Mouse (Mus musculus) right cerebral cortex, postnatal 4 days (tissue): ENCODE data around the gene Rbpjl.

ENCODE experiments used
- DNase-seq: peaks from one replicate; pipeline ENCODE4 v3.0.0-alpha.2; 2022

The Rbpjl gene

DNA sequence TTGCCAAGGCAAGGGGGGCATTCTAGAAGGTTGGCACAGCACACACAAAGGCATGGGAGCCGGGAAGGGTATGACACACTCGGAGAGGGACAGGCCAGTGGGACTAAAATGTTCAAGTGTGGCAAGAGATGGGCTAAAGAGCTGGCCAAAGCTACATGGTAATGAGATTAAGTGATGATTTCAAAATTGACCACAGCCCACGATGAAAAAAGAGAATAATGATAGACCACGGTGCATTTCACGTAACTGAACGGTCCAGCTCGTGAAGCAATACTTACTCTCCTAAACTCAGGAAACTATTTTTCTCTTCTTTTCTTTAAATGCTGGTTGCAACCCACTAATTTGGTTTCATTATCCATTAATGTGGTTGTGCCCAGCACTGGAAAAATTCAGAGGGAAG, 6.9 kb upstream of the Rbpjl start:
- no peak for DNase-seq

DNA sequence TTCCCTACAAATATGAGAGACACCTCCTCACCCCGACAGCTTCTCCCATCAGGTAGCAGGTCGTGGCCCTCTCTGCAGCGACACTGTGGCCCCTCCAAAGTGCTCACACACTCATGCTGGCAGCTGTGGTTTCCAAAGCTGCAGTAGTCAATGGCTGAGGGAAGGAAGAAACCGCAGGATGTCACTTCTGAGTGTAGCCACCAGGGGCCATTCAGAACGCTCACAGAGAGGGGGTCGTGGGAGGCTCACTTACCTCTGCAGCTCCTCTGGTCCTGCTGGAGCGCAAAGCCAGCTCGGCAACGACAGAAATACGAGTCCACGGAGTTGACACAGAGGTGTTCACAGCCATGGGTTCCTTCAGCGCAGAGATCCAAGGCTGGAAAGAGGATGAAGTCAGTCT, 6.0 kb upstream of the Rbpjl start:
- DNase-seq: no peak

DNA sequence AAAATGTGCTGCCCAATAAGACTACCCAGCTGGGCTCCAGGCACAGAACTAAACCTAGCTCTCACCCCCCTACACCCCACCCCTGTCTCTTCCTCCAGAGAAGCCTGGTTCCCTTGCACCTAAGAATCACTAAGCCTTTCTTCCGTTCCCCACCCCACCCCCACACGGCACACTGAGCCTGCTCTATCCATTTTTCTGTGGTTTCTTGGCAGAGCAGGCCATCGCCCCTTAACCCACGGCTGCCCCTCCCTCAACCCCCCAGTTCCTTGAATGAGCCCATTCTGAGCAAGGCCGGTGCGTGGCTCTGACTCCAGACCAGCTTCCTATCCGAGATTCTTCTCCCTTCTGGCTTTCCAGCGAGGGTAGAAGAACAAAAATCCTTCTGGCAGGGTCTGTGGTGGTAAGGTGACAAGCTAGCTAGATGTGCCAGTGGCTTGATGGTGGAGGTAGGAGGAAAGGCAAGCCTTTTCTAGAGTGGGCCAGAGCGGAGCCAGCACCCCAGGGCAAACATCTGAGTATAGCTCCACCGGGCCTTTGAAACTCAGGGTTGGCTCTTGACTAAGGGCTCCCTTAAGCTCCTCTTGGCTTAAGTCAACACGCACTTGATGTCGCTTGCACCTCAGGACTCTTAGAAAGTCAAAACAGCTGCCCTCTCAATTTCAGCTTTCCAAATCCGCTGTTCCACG, 598 bp downstream of the Rbpjl start:
- DNase-seq: peak; percentile 49

DNA sequence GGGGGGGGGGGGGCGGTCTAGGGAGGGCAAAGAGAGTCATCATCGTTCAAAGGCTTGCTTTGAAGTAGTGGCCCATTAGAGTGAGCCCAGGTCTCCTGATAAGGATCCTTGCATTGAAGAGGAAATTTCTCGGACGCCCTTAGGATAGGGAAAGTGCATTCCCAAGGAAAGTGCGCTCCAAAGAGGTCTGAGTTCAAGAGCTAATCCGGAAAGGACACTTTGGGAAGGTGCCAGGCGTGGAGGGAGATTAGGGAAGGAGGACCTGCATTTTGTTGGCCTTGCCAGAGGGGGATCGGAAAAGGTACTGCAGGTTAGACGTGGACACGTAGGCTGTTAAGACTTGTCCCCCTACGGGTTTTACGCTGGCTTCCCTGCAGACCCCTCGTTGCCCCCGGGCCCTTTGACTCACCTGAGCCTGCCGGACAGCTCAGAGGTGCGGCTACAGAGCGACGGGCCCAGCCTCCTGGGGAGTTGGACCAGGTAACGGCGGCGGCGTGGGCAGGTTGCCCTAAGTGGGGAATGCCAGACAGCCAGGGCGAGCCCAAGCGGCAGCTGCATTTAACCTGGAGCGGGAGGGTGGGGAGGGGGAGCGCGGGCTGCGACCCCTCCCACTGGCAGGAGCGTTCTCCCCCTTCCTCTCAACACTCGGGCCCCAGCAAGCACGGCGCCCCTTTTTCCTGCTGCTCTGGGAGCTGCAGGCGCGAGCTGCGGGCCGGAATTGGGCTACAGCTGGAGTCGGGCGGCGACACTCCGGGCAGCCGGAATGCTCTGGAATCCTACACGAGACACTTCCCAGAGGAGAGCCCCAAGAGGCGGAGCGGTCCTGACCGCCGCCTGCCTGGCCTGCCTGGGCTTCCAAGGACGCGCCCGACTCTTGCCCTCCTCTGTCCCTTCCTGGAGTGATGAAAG, 1.4 kb downstream of the Rbpjl start:
- DNase-seq: no peak

DNA sequence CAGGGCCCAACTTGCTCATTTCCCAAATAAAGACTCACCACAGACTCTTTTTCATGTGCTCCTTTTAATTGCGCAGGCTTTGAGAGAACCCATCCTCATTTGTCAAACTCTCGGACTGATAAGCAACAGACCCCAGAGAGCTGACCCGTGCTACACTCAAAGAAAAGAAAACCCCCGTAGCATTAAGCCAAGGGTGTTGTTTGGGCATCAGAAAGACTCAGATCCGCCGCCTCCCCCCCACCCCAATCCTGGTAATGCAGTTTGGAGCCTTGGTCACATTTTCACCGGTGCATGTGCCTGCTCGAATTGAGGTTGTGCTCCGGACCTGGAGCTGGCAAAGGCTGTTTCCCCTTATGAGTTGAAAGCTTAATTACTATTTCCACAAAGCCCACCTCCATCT, 2.1 kb downstream of the Rbpjl start, which contains the start of gene Matn4:
Gene Matn4 (minus strand): TSS at position 101 of the 400 bp plus-strand sequence.
- no peak for DNase-seq

DNA sequence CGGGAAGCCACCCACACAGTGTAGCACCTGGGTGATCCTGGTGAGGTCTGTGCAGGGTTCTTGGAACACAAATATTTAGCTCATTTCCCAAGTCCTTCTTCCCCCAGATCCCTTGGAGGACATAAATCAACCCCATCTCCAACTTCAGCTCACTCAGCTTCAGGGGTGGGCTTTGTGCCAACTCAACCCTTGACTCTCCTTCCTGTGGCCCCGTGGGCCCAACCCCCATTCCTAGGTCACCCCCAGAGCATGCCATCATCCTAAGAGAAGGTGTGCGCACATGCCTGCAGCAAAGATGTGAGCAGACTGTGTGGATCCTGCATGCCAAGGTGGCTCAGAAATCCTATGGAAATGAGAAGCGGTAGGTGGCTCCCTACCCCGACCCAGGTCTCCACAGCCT, 2.6 kb downstream of the Rbpjl start:
- no peak for DNase-seq

DNA sequence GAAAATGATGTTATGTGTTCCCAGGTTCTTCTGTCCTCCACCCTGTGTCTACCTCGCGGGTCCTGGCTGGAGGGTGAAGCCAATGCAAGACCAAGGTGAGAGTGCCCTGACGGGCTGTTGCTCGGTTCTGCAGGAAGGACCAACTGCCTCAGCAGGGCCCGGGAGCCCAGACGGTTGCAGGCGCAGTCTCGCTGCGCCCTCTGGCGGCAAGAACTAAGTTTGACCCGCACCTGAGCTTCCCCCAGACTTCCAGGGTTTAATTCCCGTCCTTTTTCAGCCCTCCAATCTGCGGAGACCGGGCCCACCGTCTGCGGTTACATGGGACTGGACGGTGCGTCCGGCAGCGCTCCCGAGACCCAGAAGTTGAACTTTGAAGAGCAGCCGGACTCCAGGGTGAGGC, 4.8 kb downstream of the Rbpjl start:
- DNase-seq: peak; percentile 79

DNA sequence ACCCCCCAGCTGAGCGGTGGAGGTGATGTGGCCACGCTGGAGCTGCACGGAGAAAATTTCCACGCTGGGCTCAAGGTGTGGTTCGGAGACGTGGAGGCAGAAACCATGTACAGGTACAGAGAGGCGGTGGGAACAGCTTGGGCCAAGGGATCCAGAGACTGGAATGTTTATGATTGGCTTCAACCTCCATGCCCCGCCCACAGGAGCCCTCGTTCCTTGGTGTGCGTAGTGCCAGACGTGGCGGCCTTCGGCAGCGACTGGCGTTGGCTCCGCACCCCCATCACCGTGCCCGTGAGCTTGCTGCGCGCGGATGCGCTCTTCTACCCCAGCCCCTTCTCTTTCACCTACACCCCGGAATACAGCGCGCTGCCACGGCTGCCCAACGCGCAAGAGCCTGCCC, 11.2 kb downstream of the Rbpjl start:
- no peak for DNase-seq

DNA sequence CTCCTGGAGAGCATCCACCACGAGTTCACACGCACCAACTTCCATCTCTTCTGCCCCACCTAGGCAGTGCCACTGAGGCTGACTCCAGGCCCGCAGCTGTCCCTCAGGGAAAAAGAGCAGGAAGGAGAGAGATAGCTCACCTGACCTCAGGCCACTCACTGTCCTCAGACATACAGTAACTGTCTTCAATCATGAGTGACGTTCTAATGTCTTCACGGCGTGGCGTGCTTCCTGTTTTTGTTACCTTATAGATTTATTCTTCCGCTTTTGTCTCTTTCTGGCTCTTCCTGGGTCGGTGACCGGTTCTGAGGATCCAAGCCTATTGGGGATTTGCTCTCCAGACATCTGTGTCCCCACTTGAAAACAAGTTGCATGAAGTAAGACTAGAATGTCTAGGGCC, 11.6 kb downstream of the Rbpjl start:
- no peak for DNase-seq

DNA sequence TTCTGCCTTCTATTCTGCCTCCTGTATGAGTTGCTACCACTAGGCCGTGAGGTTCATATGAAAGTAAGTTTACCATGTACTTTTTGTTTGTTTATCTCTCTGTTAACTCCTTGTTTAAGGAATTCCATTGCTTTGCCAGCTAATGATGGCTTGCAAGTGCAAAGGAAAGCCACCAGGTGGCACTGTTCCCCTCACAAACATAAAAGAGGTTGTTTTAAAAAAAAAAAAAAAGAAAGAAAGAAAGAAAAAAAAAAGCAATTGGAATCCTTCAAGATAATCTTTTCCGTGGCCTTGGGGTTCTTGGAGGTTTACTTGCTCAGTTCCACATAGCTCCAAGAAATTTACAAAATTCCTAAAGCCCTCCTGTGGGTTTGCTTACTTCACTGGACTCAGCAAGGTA, 14.3 kb downstream of the Rbpjl start:
- DNase-seq: peak; percentile 61

DNA sequence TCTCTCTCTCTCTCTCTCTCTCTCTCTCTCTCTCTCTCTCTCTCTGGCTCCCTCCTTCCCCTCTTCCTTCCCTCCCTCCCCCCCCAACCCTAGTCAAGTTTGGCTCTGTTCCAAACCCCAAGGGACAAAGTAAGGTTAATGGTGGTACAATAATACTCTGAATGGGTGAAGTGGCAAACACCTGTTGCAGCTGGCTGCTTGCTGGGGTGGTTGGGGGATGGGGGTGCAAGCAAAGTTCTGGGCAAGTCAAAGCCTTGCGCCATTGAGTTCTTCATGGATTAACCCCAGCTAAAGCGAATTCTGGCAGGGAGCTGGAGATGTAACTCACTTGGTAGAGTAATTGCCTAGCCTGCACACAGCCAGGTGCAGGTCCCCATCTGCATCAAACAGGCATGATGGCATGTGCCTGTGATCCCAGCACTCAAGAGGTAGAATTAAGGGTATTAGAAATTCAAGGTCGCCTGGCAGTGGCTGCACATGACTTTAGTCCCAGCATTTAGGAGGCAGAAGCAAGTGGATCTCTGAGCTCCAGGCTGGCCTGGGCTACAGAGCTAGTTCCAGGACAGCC, 15.5 kb downstream of the Rbpjl start:
- no peak for DNase-seq

DNA sequence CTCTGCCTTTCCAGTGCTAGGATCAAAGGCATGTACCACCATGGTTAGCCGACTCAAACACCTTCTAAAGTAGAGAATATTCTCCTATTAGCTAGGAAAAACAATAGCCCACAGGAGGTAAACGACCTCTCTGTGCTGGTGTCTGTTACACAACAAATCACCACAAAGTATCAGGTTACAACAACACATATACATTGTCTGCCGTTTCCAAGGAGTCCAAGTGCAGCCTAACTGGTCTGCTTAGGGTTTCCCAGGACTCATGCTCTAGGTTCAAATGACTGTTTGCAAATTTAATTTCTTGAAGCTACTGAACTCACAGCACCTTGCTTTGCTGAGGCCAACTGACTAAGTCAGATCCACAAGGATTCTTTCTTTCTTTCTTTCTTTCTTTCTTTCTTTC, 16.5 kb downstream of the Rbpjl start:
- DNase-seq: no peak

DNA sequence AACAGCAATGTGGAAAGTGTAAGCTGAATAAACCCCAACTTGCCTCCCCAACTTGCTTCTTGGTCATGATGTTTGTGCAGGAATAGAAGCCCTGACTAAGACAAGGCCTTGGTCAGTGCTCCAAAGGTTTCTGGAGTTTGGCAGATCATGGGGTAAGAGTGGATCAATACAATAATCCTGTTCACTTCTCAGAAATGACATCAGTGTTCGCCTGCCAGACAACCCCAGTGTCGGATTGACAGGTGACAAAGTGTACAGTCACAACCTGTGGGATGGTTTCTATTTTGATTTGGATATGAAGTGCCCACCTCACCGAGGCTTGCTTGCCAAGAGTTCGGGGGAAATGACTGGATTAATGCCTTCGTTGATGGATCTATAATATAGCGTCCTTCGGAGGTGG, 18.4 kb downstream of the Rbpjl start:
- DNase-seq: no peak

DNA sequence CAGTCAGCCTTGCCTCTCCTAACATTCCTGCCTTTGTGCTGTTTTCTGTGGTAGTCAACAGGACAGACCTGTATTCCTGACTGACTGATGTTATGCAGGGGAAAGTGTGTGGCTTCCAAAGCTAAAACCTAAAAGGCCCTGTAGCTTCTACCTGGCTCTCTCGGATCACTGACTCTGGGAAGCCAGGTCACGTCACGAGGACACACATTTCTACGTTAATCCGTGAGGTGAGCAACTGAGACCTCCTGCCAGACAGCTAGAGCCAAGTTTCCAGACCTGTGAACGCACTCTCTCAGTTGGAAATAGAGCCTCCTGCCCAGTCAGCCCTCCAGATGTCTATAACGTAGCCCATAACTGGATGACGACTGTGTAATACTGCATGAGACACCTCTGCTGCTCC, 19.0 kb downstream of the Rbpjl start:
- DNase-seq: no peak

DNA sequence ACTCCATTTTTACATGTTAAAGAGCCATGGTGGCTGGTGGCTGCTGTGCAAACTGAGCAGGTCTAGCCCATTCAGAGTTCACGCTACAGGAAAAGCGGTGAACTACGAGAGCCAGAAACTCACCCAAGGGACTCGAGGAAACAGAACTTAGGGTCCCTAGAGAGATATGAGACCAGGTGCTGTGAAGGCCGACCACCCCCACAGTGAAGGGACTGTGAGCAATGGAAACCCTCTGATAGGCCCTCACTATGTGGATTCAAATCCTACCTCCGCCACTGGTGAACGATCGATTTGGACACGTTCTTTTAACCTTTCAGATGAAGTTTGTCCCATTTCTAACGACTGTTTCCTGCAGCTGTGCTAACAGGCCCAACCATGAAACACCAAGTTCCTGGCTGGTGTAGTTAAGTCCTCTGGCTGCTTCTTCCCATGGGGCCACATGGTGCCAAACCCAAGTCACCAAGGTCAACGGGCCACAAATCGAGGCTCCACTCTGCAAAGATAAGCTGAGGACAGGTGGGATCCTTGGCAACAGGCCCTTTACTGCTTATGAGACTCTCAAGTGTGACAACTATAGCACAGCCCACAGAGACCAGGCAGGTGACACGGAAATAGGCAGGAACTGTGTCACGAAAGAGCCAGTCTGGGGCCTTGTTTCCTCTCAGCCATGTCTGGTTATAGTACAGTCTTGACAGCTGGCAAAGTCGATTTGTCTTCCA, 19.9 kb downstream of the Rbpjl start:
- DNase-seq: no peak

DNA sequence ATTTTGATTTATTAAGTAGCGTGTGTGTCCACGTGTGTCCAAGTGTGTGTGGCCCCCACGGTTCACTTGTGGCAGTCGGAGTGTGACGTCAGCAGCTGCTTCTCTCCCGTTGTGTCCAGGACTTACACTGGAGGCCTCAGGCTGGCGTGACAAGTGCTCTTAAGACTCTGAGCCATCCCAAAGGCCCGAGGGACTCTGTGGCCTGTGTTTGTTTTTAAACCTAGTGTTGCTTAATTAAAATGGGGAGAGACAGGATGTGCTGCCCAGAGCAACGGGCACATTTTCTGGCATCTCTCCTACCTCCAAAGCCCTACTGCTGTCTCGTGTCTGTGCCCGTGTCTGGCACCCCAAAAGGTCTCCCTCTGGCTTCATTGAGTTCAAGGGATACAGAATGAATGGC, 20.5 kb downstream of the Rbpjl start:
- no peak for DNase-seq

DNA sequence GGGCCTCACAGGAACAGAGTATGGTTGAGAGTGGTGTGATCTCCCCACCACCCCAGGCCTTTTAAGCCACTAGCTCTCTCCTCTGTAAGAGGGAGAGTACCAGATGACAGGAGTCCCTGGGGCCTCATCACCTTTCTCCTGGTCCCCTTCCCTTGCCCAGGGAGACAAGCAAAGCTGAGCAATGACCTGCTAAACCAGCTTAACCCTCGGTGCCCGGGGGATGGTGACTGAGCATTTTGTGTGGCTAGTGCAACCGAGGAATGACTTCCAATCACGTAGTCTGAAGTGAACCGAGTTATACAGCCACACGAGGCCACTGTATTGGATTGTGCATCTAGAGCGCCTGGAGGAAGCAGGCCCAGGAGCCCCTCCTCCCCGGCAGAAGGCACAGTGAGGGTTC, 21.5 kb downstream of the Rbpjl start:
- DNase-seq: no peak

DNA sequence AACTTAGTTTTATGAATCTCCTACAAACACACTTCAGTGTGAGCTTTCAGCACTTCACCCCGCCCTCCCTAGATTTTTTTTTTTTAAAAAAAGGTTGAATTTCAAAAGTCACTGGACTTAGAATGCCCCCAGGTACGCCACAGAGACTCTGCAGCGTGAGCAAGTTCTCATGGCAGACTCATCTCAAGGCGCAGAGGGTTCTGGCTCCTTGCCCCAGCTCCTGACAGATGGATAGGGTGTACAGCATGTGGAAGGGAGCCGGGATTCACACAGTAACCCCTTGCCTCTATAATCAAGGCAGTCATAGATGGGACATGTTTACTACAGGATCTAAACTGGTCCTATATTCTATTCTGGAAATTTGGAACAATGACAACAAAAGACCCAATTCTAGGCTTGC, 22.5 kb downstream of the Rbpjl start:
- no peak for DNase-seq

DNA sequence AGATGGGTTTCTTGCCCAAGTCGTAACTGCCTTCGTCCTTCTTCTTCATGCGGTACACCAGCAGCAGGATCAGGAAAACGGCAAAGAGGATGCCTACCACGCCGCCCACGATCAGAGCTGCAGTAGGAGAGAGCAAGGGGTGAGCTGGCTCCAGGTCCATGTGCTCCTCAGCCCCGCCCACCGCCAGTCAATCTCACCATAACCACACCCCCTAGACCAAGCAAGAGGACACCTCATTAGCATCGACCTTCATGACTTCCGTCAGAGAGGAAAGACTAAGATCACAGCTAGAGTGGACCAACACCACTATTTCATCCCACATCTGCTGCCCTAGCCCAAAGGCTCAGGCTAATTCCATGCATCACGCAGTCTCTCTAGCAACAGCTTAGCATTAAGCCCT, 23.2 kb downstream of the Rbpjl start:
- DNase-seq: no peak

DNA sequence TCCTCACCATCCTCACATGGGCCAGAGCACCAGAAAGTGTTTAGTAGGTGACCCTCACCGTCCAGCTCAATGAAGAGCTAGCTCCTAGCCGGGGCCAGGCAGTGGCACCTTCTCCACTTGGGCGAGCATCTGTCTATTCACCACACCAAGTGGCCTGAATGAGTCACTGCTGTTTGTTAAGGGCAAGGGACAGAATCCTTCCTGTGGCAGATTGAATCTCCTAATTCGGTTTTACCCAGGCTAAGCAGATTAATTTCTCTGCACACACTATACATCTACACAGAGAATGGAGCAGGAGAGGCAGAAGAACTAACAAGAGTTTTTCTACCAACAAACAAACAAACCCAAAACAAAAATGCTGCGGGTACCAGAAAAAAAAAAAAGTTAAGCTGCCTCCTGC, 24.0 kb downstream of the Rbpjl start:
- no peak for DNase-seq

DNA sequence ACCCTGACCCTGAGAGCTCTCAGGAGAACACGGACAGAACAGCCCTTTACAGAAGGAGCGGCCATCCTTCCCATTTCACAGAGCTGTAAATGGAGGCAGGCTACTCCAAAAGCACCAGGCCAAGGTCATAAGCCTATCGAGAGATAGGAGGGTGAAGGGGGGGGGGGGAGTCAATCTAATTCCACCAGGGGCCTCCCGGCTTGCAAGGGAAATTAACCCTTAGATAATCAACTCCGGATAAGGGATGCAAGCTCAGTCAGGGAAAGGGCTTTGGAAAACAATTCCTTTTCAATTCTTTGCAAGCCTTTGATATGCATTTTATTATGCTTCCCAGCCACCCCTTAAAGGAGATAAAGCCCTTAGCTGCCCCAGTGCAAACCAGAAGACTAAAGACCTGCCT, 25.5 kb downstream of the Rbpjl start:
- DNase-seq: no peak

DNA sequence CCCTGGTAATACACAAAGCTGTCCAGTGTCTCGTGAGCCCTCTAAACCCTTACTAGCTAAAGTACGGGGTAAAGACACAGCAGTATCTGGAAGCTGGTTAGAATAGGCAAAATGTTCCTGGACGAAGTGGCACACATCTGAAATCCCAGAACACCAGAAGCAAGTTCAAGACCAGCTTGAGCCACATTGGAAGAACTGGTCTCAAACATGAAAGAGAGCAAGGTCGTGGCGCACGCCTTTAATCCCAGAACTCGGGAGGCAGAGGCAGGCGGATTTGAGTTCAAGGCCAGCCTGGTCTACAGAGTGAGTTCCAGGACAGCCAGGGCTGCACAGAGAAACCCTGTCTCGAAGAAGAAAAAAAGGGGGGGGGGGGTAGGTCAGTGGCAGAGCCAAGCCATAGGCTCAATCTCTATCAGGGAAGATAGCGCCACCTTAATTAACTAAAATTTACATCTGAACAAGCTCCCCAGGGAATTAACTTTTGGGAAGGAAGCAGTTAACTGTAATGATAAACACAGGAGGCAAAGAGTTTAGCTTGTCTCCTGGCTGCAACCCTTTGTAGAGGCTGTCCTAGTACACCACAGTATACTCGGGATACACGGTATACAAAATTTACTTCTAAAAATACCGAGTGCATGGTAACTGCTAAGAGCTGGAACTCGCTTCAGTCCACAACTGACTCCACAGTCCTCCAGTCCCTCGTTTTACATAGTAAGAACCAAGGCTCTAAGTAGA, 27.1 kb downstream of the Rbpjl start:
- no peak for DNase-seq

DNA sequence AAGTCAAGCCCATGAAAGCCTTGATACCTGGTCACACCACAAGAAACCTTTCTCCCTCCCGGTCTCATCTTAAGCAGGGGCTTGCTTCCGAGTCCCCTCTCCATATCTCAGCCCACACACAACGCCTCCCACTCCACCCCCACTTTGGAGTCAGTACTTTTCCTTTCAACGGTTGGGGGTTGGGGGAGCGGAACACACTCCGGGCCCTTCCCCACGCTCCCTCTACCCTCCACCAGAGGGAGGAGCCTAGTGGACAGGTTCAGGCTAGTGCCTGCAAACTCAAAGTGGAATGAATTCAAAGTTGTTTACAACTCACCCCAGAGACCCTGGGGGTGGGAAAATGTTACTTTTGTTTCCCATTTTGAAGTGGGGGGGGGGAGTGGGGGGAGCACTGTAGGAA, 27.8 kb downstream of the Rbpjl start:
- no peak for DNase-seq
